Mouse (Mus musculus): ENCODE measurements at regions not wholly inside any gene's neighbourhood (a gene's known extent, or its start where the extent isn't known, plus 50 kb on each side); places are given as distances from the start of the nearest gene placed in this dataset.

GRCm38 (mm10) chr6:122394160-122394559 is 53.8 kb upstream of the Phc1 start:
- H3K9ac ChIP-seq (ENCODE audit: low read depth, poor library complexity, severe bottlenecking), result no peak overlapping the region

GRCm38 (mm10) chr6:122393231-122393881 is 53.0 kb upstream of the Phc1 start:
- Histone ChIP-seq H3K27ac (ENCODE audit: insufficient read depth, low read length) (no peak overlapping the region), H3K4me3 (ENCODE audit: low read depth, low read length) (peak overlapping the region; percentile 35)

More at GRCm38 (mm10) chr6:122394160-122394559, 53.8 kb upstream of the Phc1 start:
- Histone ChIP-seq H3K9me3 (replicated peaks; ENCODE audit: control insufficient read depth, insufficient read depth, low read length, poor library complexity, severe bottlenecking) (no peaks in the 10 kb centered on the region), H3K27ac (ENCODE audit: insufficient read depth, low read length) (no peak overlapping the region), H3K4me1 (ENCODE audit: control insufficient read depth, insufficient read depth, low read length) (peaks cover 7% of the 10 kb centered on the region), H3K36me3 (ENCODE audit: control insufficient read depth, insufficient read depth, low read length, poor library complexity, severe bottlenecking) (no peaks in the 10 kb centered on the region), H3K27me3 (ENCODE audit: control insufficient read depth, insufficient read depth, low read length, poor library complexity, severe bottlenecking) (no peaks in the 10 kb centered on the region), H3K4me3 (ENCODE audit: low read depth, low read length) (no peak overlapping the region)
- no peak for TF ChIP-seq POLR2A (IDR thresholded peaks at IDR 0.05; ENCODE audit: insufficient read depth, low read length)
- TF ChIP-seq EP300 (IDR thresholded peaks at IDR 0.05; ENCODE audit: insufficient read depth, low read depth, low read length), result no peak
- TF ChIP-seq CTCF (IDR thresholded peaks at IDR 0.05; ENCODE audit: low read depth, low read length), result no peak

GRCm38 (mm10) chr6:122391725-122392667 is 51.6 kb upstream of the Phc1 start:
- Histone ChIP-seq H3K4me1 (ENCODE audit: control insufficient read depth, insufficient read depth, low read length) (peaks cover 8% of the 10 kb centered on the region), H3K4me3 (ENCODE audit: low read depth, low read length) (peak overlapping the region; percentile 33), H3K9ac (ENCODE audit: low read depth, poor library complexity, severe bottlenecking) (peak overlapping the region; percentile 61), H3K27me3 (ENCODE audit: control insufficient read depth, insufficient read depth, low read length, poor library complexity, severe bottlenecking) (no peaks in the 10 kb centered on the region), H3K27ac (ENCODE audit: insufficient read depth, low read length) (peak overlapping the region; percentile 62), H3K36me3 (ENCODE audit: control insufficient read depth, insufficient read depth, low read length, poor library complexity, severe bottlenecking) (no peaks in the 10 kb centered on the region), H3K9me3 (replicated peaks; ENCODE audit: control insufficient read depth, insufficient read depth, low read length, poor library complexity, severe bottlenecking) (no peaks in the 10 kb centered on the region)
- TF ChIP-seq CTCF (IDR thresholded peaks at IDR 0.05; ENCODE audit: low read depth, low read length) (peak; percentile 85), EP300 (IDR thresholded peaks at IDR 0.05; ENCODE audit: insufficient read depth, low read depth, low read length) (0 out of 2 replicates have a peak, but pooled peaks have one; percentile 27), POLR2A (IDR thresholded peaks at IDR 0.05; ENCODE audit: insufficient read depth, low read length) (no peak)

More at GRCm38 (mm10) chr6:122393231-122393881, 53.0 kb upstream of the Phc1 start:
- H3K9me3 ChIP-seq (replicated peaks; ENCODE audit: control insufficient read depth, insufficient read depth, low read length, poor library complexity, severe bottlenecking), result no peaks in the 10 kb centered on the region
- H3K36me3 ChIP-seq (ENCODE audit: control insufficient read depth, insufficient read depth, low read length, poor library complexity, severe bottlenecking), result no peaks in the 10 kb centered on the region
- TF ChIP-seq CTCF (IDR thresholded peaks at IDR 0.05; ENCODE audit: low read depth, low read length) (no peak), EP300 (IDR thresholded peaks at IDR 0.05; ENCODE audit: insufficient read depth, low read depth, low read length) (0 out of 2 replicates have a peak, but pooled peaks have one; percentile 42)
- no peaks in the 10 kb centered on the region for H3K27me3 ChIP-seq (ENCODE audit: control insufficient read depth, insufficient read depth, low read length, poor library complexity, severe bottlenecking)
- peak overlapping the region; percentile 34 for H3K9ac ChIP-seq (ENCODE audit: low read depth, poor library complexity, severe bottlenecking)
- H3K4me1 ChIP-seq (ENCODE audit: control insufficient read depth, insufficient read depth, low read length), result peaks cover 7% of the 10 kb centered on the region

- no peak for TF ChIP-seq EP300 (IDR thresholded peaks at IDR 0.05; ENCODE audit: insufficient read depth, low read depth, low read length)
- no peak for TF ChIP-seq POLR2A (IDR thresholded peaks at IDR 0.05; ENCODE audit: insufficient read depth, low read length)
- no peak for TF ChIP-seq CTCF (IDR thresholded peaks at IDR 0.05; ENCODE audit: low read depth, low read length)
- H3K27ac ChIP-seq (ENCODE audit: insufficient read depth, low read length), result peak overlapping the region; percentile 62
- peak overlapping the region; percentile 33 for H3K4me3 ChIP-seq (ENCODE audit: low read depth, low read length)
- H3K9ac ChIP-seq (ENCODE audit: low read depth, poor library complexity, severe bottlenecking), result peak overlapping the region; percentile 61
- H3K27me3 ChIP-seq (ENCODE audit: control insufficient read depth, insufficient read depth, low read length, poor library complexity, severe bottlenecking), result no peaks in the 10 kb centered on the region
- peaks cover 8% of the 10 kb centered on the region for H3K4me1 ChIP-seq (ENCODE audit: control insufficient read depth, insufficient read depth, low read length)
- no peaks in the 10 kb centered on the region for H3K36me3 ChIP-seq (ENCODE audit: control insufficient read depth, insufficient read depth, low read length, poor library complexity, severe bottlenecking)
- no peaks in the 10 kb centered on the region for H3K9me3 ChIP-seq (replicated peaks; ENCODE audit: control insufficient read depth, insufficient read depth, low read length, poor library complexity, severe bottlenecking)
These were observed 50.8 kb upstream of the Phc1 start for GRCm38 (mm10) chr6:122391126-122391525.

- H3K27ac ChIP-seq (ENCODE audit: insufficient read depth, low read length), result no peak overlapping the region
These were observed 50.4 kb upstream of the Phc1 start for GRCm38 (mm10) chr6:122390720-122391119.

More at GRCm38 (mm10) chr6:122390720-122391119, 50.4 kb upstream of the Phc1 start:
- Histone ChIP-seq H3K4me3 (ENCODE audit: low read depth, low read length) (no peak overlapping the region), H3K9ac (ENCODE audit: low read depth, poor library complexity, severe bottlenecking) (peak overlapping the region; percentile 61; the same call in 1 of the 2 replicates), H3K9me3 (replicated peaks; ENCODE audit: control insufficient read depth, insufficient read depth, low read length, poor library complexity, severe bottlenecking) (no peaks in the 10 kb centered on the region), H3K27me3 (ENCODE audit: control insufficient read depth, insufficient read depth, low read length, poor library complexity, severe bottlenecking) (no peaks in the 10 kb centered on the region), H3K4me1 (ENCODE audit: control insufficient read depth, insufficient read depth, low read length) (peaks cover 8% of the 10 kb centered on the region), H3K36me3 (ENCODE audit: control insufficient read depth, insufficient read depth, low read length, poor library complexity, severe bottlenecking) (no peaks in the 10 kb centered on the region)
- TF ChIP-seq EP300 (IDR thresholded peaks at IDR 0.05; ENCODE audit: insufficient read depth, low read depth, low read length) (no peak), CTCF (IDR thresholded peaks at IDR 0.05; ENCODE audit: low read depth, low read length) (no peak), POLR2A (IDR thresholded peaks at IDR 0.05; ENCODE audit: insufficient read depth, low read length) (no peak)
